Mouse (Mus musculus): ENCODE data around the gene Fkrp. TPM values are rescaled to one million over a fixed set of nuclear protein-coding genes. Genes with fewer than 3 reads are reported as not detected.

The Fkrp gene
- total and polyA plus RNA-seq, 3 experiments = 16.5 to 23.4 (median 20.3) TPM

DNA sequence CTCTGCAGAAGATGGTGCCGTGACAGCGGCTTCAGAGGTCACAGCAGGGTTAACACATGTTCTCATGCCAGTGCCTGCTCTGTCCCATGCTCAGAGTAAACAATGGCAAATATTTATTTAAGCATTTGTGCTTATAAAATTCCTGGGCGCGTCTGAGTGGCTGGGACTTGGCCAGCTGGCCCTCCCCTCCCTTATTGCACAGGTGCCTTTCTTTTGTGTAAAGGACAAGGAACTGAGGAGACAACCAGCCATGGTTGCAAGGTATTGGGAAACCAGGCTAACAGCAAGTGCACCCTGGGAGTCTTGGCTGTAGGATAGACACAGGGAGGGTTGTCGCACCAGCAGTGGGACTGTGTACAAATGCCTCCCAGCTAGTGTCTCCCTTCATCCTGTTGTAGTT lies 24.2 kb downstream of the Fkrp start:
- TF ChIP-seq TBP (conservative IDR thresholded peaks at IDR 0.05; ENCODE audit: low read depth, low read length) = no peak
- TF ChIP-seq PAX5 (IDR thresholded peaks at IDR 0.05; ENCODE audit: low read length) = no peak
- no peak for TF ChIP-seq POLR2AphosphoS2 (IDR thresholded peaks at IDR 0.05; ENCODE audit: low read depth, low read length)
- no peak for TF ChIP-seq USF1 (IDR thresholded peaks at IDR 0.05; ENCODE audit: low read depth, low read length)
- no peak for TF ChIP-seq IRF4 (IDR thresholded peaks at IDR 0.05; ENCODE audit: low read depth, low read length)
- no peak for TF ChIP-seq MXI1 (IDR thresholded peaks at IDR 0.05; ENCODE audit: low read depth, low read length)
- TF ChIP-seq UBTF (IDR thresholded peaks at IDR 0.05; ENCODE audit: low read depth, low read length) = no peak
- TF ChIP-seq E2F4 (IDR thresholded peaks at IDR 0.05; ENCODE audit: insufficient replicate concordance, low read depth, low read length) = no peak
- TF ChIP-seq ELF1 (IDR thresholded peaks at IDR 0.05; ENCODE audit: low read depth, low read length) = no peak
- no peak for TF ChIP-seq NELFE (IDR thresholded peaks at IDR 0.05; ENCODE audit: low read depth, low read length)
- TF ChIP-seq SMC3 (IDR thresholded peaks at IDR 0.05; ENCODE audit: low read depth, low read length) = no peak
- no peak for TF ChIP-seq USF2 (conservative IDR thresholded peaks at IDR 0.05; ENCODE audit: low read depth, low read length)
- no peak for TF ChIP-seq ZMIZ1 (IDR thresholded peaks at IDR 0.05; ENCODE audit: low read depth, low read length)
- TF ChIP-seq GABPA (IDR thresholded peaks at IDR 0.05; ENCODE audit: insufficient replicate concordance, low read depth, low read length) = no peak
- TF ChIP-seq SIN3A (IDR thresholded peaks at IDR 0.05; ENCODE audit: low read length) = no peak
- no peak for TF ChIP-seq HCFC1 (IDR thresholded peaks at IDR 0.05; ENCODE audit: low read depth, low read length)
- H3K9me3 ChIP-seq (replicated peaks; ENCODE audit: low read length) = no peaks in the 10 kb centered on the region
- dilution Hi-C loops (cut with MboI; ENCODE audit: extremely low pct_ligation_motif_present, extremely low pct_unique_long_range_greater_than_20kb, low sequenced_read_pairs) = no loop called here
- H3K27me3 ChIP-seq (replicated peaks) = no peaks in the 10 kb centered on the region
- H3K79me2 ChIP-seq (replicated peaks; ENCODE audit: control insufficient read depth, extremely low read depth, insufficient read depth, poor library complexity, severe bottlenecking) = peaks cover 1% of the 10 kb centered on the region; the same call in 1 of the 2 replicates
- H3K27ac ChIP-seq (ENCODE audit: insufficient read depth, low read depth) = no peak overlapping the region
- DNase-seq (ENCODE audit: extremely low read depth) = no peak
- peaks cover 68 to 91% of the 10 kb centered on the region in 2 experiments for H3K36me3 ChIP-seq (replicated peaks in 1 of 2; ENCODE audit: control insufficient read depth in 1 of 2, insufficient read depth in 1 of 2, low read length in 1 of 2)
- H3K4me1 ChIP-seq (ENCODE audit: control insufficient read depth in 1 of 2, insufficient read depth in 2 of 2) = peaks cover 0 to 60% of the 10 kb centered on the region in 2 experiments; a peak in 2 of 4 replicates
- H3K4me3 ChIP-seq (replicated peaks in 1 of 3; ENCODE audit: low read depth in 2 of 3, low read length in 2 of 3, poor library complexity in 1 of 3) = no peak overlapping the region
- H3K4me2 ChIP-seq (ENCODE audit: insufficient read depth, low read depth, poor library complexity, severe bottlenecking) = no peak overlapping the region
- no peak overlapping the region for H3K9ac ChIP-seq (ENCODE audit: insufficient read depth, low read depth)
- in situ Hi-C loops (cut with MboI; ENCODE audit: low pct_ligation_motif_present, low pct_unique_long_range_greater_than_20kb, low sequenced_read_pairs) = loop anchor here (25.0 kb wide), 1 partner anchor 855 kb away; the partner anchor contains the start of gene Nop53

DNA sequence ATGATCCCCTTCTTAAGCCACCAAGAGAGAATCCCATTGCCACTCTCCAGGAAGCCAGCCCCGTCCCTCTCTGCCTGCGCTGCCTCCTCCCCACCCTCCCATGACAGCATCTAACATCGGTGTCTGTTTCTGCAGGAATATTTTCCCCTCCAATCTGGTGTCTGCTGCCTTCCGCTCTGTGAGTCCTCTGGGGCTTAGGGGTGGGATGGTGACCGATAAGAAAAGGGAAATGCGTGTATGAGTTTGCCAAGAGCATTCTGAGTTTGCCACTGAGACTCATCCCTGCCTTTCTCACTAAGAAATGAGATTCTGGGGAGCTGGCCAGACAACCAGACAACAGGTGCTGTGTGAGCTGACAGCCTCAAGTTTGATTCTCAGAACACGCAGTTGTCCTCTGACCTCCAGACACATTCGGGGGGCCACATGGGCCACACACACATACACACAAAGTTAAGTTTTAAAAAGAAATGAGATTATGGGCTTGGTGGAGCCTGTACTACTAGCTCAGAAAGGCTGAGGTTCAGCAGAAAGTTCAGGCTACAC lies 30.9 kb downstream of the Fkrp start:
- no peak for TF ChIP-seq TBP (conservative IDR thresholded peaks at IDR 0.05; ENCODE audit: low read depth, low read length)
- TF ChIP-seq CHD1 (IDR thresholded peaks at IDR 0.05; ENCODE audit: low read depth, low read length) = no peak
- TF ChIP-seq MEF2A (IDR thresholded peaks at IDR 0.05; ENCODE audit: borderline replicate concordance, low read depth, low read length) = no peak
- TF ChIP-seq CHD2 (IDR thresholded peaks at IDR 0.05; ENCODE audit: low read length) = no peak
- TF ChIP-seq ZMIZ1 (IDR thresholded peaks at IDR 0.05; ENCODE audit: low read depth, low read length) = no peak
- TF ChIP-seq NELFE (IDR thresholded peaks at IDR 0.05; ENCODE audit: low read depth, low read length) = no peak
- peaks cover 30 to 52% of the 10 kb centered on the region in 2 experiments for H3K36me3 ChIP-seq (replicated peaks in 1 of 2; ENCODE audit: control insufficient read depth in 1 of 2, insufficient read depth in 1 of 2, low read length in 1 of 2)
- in situ Hi-C loops (cut with MboI; ENCODE audit: low pct_ligation_motif_present, low pct_unique_long_range_greater_than_20kb, low sequenced_read_pairs) (loop anchor here (25.0 kb wide), 1 partner anchor 848 kb away; the partner anchor contains the start of gene Nop53), dilution Hi-C loops (cut with MboI; ENCODE audit: extremely low pct_ligation_motif_present, extremely low pct_unique_long_range_greater_than_20kb, low sequenced_read_pairs) (no loop called here)
- peaks cover 7 to 50% of the 10 kb centered on the region in 2 experiments for H3K4me1 ChIP-seq (ENCODE audit: control insufficient read depth in 1 of 2, insufficient read depth in 2 of 2)
- H3K79me2 ChIP-seq (replicated peaks; ENCODE audit: control insufficient read depth, extremely low read depth, insufficient read depth, poor library complexity, severe bottlenecking) = peaks cover 56% of the 10 kb centered on the region
- H3K27me3 ChIP-seq (replicated peaks) = no peaks in the 10 kb centered on the region
- peak overlapping the region in 2 of 3 experiments; percentile 18 to 99 for H3K4me3 ChIP-seq (replicated peaks in 1 of 3; ENCODE audit: low read depth in 2 of 3, low read length in 2 of 3, poor library complexity in 1 of 3)
- peak overlapping the region; percentile 32; the same call in 1 of the 2 replicates for H3K27ac ChIP-seq (ENCODE audit: insufficient read depth, low read depth)
- DNase-seq (ENCODE audit: extremely low read depth) = no peak
- peak overlapping the region; percentile 74 for H3K9ac ChIP-seq (ENCODE audit: insufficient read depth, low read depth)
- no peaks in the 10 kb centered on the region for H3K9me3 ChIP-seq (replicated peaks; ENCODE audit: low read length)
- H3K4me2 ChIP-seq (ENCODE audit: insufficient read depth, low read depth, poor library complexity, severe bottlenecking) = peak overlapping the region; percentile 68; the same call in 1 of the 2 replicates
